Mouse (Mus musculus) layer of hippocampus, postnatal 25 days (tissue): ENCODE data around the gene Nckipsd. TPM values are rescaled to one million over a fixed set of nuclear protein-coding genes. Genes with fewer than 3 reads are reported as not detected.
A peak's percentile ranks its signal among the peaks of the same experiment; 100 is the strongest.

ENCODE experiments used
- DNase-seq, 2 experiments: peaks; one replicate each; pipeline ENCODE4 v3.0.0; 2022; ENCODE audit warnings: mixed read lengths in 2 of 2, low spot score in 1 of 2; ENCODE audit errors: extremely low spot score in 1 of 2
- microRNA-seq, 2 experiments: library from miRNA; unstranded; fragments of <30 nt; microRNA quantifications; one replicate each; pipeline ENCODE4 v1.2.0; 2021
- total RNA-seq, 2 experiments: library from RNA; stranded (reverse); gene quantifications; 2 replicates each; pipeline ENCODE4 v1.2.3; 2021

Gene Nckipsd
- total RNA-seq, 2 experiments from 2014 or later = 64.9 to 68.1 TPM

- peak; percentile 36 to 53 for DNase-seq
Observed at GRCm38 (mm10) chr9:108842989-108843388, 34.8 kb downstream of the Nckipsd start.

- no peak for DNase-seq
Observed at GRCm38 (mm10) chr9:108845390-108845789, 37.2 kb downstream of the Nckipsd start.

GRCm38 (mm10) chr9:108847374-108847773, 39.2 kb downstream of the Nckipsd start:
- no peak for DNase-seq

- no peak for DNase-seq
Observed at GRCm38 (mm10) chr9:108848419-108848818, 40.3 kb downstream of the Nckipsd start.

- no peak for DNase-seq
Observed at GRCm38 (mm10) chr9:108852976-108853375, 44.8 kb downstream of the Nckipsd start, which contains the start of gene Slc26a6. TSS of gene Slc26a6 (plus strand) at chr9:108853283.

GRCm38 (mm10) chr9:108853635-108854240, 45.6 kb downstream of the Nckipsd start:
- DNase-seq = peak in 1 of 2 experiments; percentile 78

- DNase-seq = peak; percentile 76 to 82
Observed at GRCm38 (mm10) chr9:108854241-108854696, 46.1 kb downstream of the Nckipsd start.

- no peak for DNase-seq
Observed at GRCm38 (mm10) chr9:108855335-108855734, 47.2 kb downstream of the Nckipsd start.

GRCm38 (mm10) chr9:108858792-108859527, 50.8 kb downstream of the Nckipsd start:
- DNase-seq = no peak

Small RNA genes within 50 kb of the gene (microRNA-seq; reads per million reads assigned to microRNA genes)
- 0 reads per million in 2 experiments for gene Gm23156

Other genes starting within 250 kb of the Nckipsd start
- gene Impdh2, start 248.1 kb upstream of the Nckipsd start, total RNA-seq = 10 to 100 TPM; 60.1 to 62.8 TPM
- gene Ndufaf3, start 240.9 kb upstream of the Nckipsd start, total RNA-seq = 10 to 100 TPM; 54.3 to 70.4 TPM
- 100 to 1,000 TPM in 1 of 2 experiments, 10 to 100 TPM in 1; 95.4 to 107 TPM for gene Dalrd3, start 238.5 kb upstream of the Nckipsd start, total RNA-seq
- gene Wdr6, start 229.6 kb upstream of the Nckipsd start, total RNA-seq = 100 to 1,000 TPM; 116 to 134 TPM
- 10 to 100 TPM; 92.0 to 97.8 TPM for gene P4htm, start 210.7 kb upstream of the Nckipsd start, total RNA-seq
- gene Arih2, start 159.0 kb upstream of the Nckipsd start, total RNA-seq = 10 to 100 TPM; 49.3 to 53.9 TPM
- 10 to 100 TPM; 18.2 to 18.4 TPM for gene Slc25a20, start 146.3 kb upstream of the Nckipsd start, total RNA-seq
- 10 to 100 TPM; 38.7 to 38.8 TPM for gene Prkar2a, start 119.1 kb upstream of the Nckipsd start, total RNA-seq
- 100 to 1,000 TPM; 203 to 244 TPM for gene Ip6k2, start 24.6 kb upstream of the Nckipsd start, total RNA-seq
- 10 to 100 TPM; 42.5 to 66.0 TPM for gene Celsr3, start 18.0 kb downstream of the Nckipsd start, total RNA-seq
- gene Slc26a6, start 44.9 kb downstream of the Nckipsd start, total RNA-seq = 10 to 100 TPM; 21.4 to 21.5 TPM
- under 1 TPM in 1 of 2 experiments, not detected in 1; 0.85 TPM for gene Tmem89, start 106.3 kb downstream of the Nckipsd start, total RNA-seq
- gene Uqcrc1, start 128.3 kb downstream of the Nckipsd start, total RNA-seq = 100 to 1,000 TPM; 353 to 403 TPM
- 1 to 10 TPM; 2.0 to 3.0 TPM for gene Col7a1, start 145.2 kb downstream of the Nckipsd start, total RNA-seq
- not detected for gene Ucn2, start 177.6 kb downstream of the Nckipsd start, total RNA-seq
- gene Pfkfb4, start 183.4 kb downstream of the Nckipsd start, total RNA-seq = 10 to 100 TPM in 1 of 2 experiments, 1 to 10 TPM in 1; 10.0 to 10.9 TPM
- 10 to 100 TPM; 49.3 to 52.1 TPM for gene Shisa5, start 230.2 kb downstream of the Nckipsd start, total RNA-seq